Mouse (Mus musculus): ENCODE measurements around the gene Fabp7.

- TF ChIP-seq POLR2A (IDR thresholded peaks at IDR 0.05; ENCODE audit: borderline replicate concordance, insufficient read depth, low read length): no peak
- TF ChIP-seq CTCF (IDR thresholded peaks at IDR 0.05; ENCODE audit: borderline replicate concordance, insufficient read depth, low read depth, low read length): no peak
Observed at GRCm38 (mm10) chr10:57812161-57812856, 27.6 kb downstream of the Fabp7 start.
